Mouse (Mus musculus): ENCODE results near the gene Cep126. TPM values are rescaled to one million over a fixed set of nuclear protein-coding genes. Genes with fewer than 3 reads are reported as not detected.

Gene Cep126
- polyA plus RNA-seq, 1 experiment = 120 TPM

- H3K36me3 ChIP-seq (ENCODE audit: control insufficient read depth, insufficient read depth, low read length) = no peaks in the 10 kb centered on the region
- H3K27ac ChIP-seq (ENCODE audit: control insufficient read depth, insufficient read depth, low read depth, low read length) = no peak overlapping the region
- H3K27me3 ChIP-seq (ENCODE audit: control insufficient read depth, insufficient read depth, low read length) = no peaks in the 10 kb centered on the region
- no peaks in the 10 kb centered on the region for H3K4me1 ChIP-seq (ENCODE audit: control insufficient read depth, insufficient read depth, low read length)
- no peak for TF ChIP-seq POLR2A (IDR thresholded peaks at IDR 0.05; ENCODE audit: control insufficient read depth, low read depth, low read length)
- TF ChIP-seq CTCF (IDR thresholded peaks at IDR 0.05; ENCODE audit: control insufficient read depth, insufficient read depth, insufficient replicate concordance, low read depth, low read length) = no peak
- H3K4me3 ChIP-seq (ENCODE audit: control insufficient read depth, low read depth, low read length) = no peak overlapping the region
Measured at GRCm38 (mm10) chr9:8114516-8114915, 19.6 kb downstream of the Cep126 start.

GRCm38 (mm10) chr9:8103050-8103449 lies 31.0 kb downstream of the Cep126 start:
- H3K27ac ChIP-seq (ENCODE audit: control insufficient read depth, insufficient read depth, low read depth, low read length) = no peak overlapping the region
- no peaks in the 10 kb centered on the region for H3K27me3 ChIP-seq (ENCODE audit: control insufficient read depth, insufficient read depth, low read length)
- TF ChIP-seq CTCF (IDR thresholded peaks at IDR 0.05; ENCODE audit: control insufficient read depth, insufficient read depth, insufficient replicate concordance, low read depth, low read length) (no peak), POLR2A (IDR thresholded peaks at IDR 0.05; ENCODE audit: control insufficient read depth, low read depth, low read length) (no peak)
- no peaks in the 10 kb centered on the region for H3K36me3 ChIP-seq (ENCODE audit: control insufficient read depth, insufficient read depth, low read length)
- no peaks in the 10 kb centered on the region for H3K4me1 ChIP-seq (ENCODE audit: control insufficient read depth, insufficient read depth, low read length)
- H3K4me3 ChIP-seq (ENCODE audit: control insufficient read depth, low read depth, low read length) = no peak overlapping the region

GRCm38 (mm10) chr9:8100962-8101361 lies 33.1 kb downstream of the Cep126 start:
- H3K4me3 ChIP-seq (ENCODE audit: control insufficient read depth, low read depth, low read length) = no peak overlapping the region
- TF ChIP-seq CTCF (IDR thresholded peaks at IDR 0.05; ENCODE audit: control insufficient read depth, insufficient read depth, insufficient replicate concordance, low read depth, low read length) (no peak), POLR2A (IDR thresholded peaks at IDR 0.05; ENCODE audit: control insufficient read depth, low read depth, low read length) (no peak)
- H3K27ac ChIP-seq (ENCODE audit: control insufficient read depth, insufficient read depth, low read depth, low read length) = no peak overlapping the region
- no peaks in the 10 kb centered on the region for H3K27me3 ChIP-seq (ENCODE audit: control insufficient read depth, insufficient read depth, low read length)
- no peaks in the 10 kb centered on the region for H3K36me3 ChIP-seq (ENCODE audit: control insufficient read depth, insufficient read depth, low read length)
- no peaks in the 10 kb centered on the region for H3K4me1 ChIP-seq (ENCODE audit: control insufficient read depth, insufficient read depth, low read length)

- H3K4me3 ChIP-seq (ENCODE audit: control insufficient read depth, low read depth, low read length) = no peak overlapping the region
- H3K27ac ChIP-seq (ENCODE audit: control insufficient read depth, insufficient read depth, low read depth, low read length) = no peak overlapping the region
- H3K36me3 ChIP-seq (ENCODE audit: control insufficient read depth, insufficient read depth, low read length) = no peaks in the 10 kb centered on the region; the same call in 1 of the 2 replicates
- TF ChIP-seq POLR2A (IDR thresholded peaks at IDR 0.05; ENCODE audit: control insufficient read depth, low read depth, low read length) (no peak), CTCF (IDR thresholded peaks at IDR 0.05; ENCODE audit: control insufficient read depth, insufficient read depth, insufficient replicate concordance, low read depth, low read length) (no peak)
- no peaks in the 10 kb centered on the region for H3K27me3 ChIP-seq (ENCODE audit: control insufficient read depth, insufficient read depth, low read length)
- H3K4me1 ChIP-seq (ENCODE audit: control insufficient read depth, insufficient read depth, low read length) = no peaks in the 10 kb centered on the region
Measured at GRCm38 (mm10) chr9:8078882-8079281, 55.2 kb downstream of the Cep126 start.

GRCm38 (mm10) chr9:8074345-8074744 lies 59.7 kb downstream of the Cep126 start:
- no peak overlapping the region for H3K27ac ChIP-seq (ENCODE audit: control insufficient read depth, insufficient read depth, low read depth, low read length)
- TF ChIP-seq POLR2A (IDR thresholded peaks at IDR 0.05; ENCODE audit: control insufficient read depth, low read depth, low read length) (no peak), CTCF (IDR thresholded peaks at IDR 0.05; ENCODE audit: control insufficient read depth, insufficient read depth, insufficient replicate concordance, low read depth, low read length) (no peak)
- no peaks in the 10 kb centered on the region for H3K27me3 ChIP-seq (ENCODE audit: control insufficient read depth, insufficient read depth, low read length)
- no peak overlapping the region for H3K4me3 ChIP-seq (ENCODE audit: control insufficient read depth, low read depth, low read length)
- H3K4me1 ChIP-seq (ENCODE audit: control insufficient read depth, insufficient read depth, low read length) = no peaks in the 10 kb centered on the region
- no peaks in the 10 kb centered on the region; the same call in 1 of the 2 replicates for H3K36me3 ChIP-seq (ENCODE audit: control insufficient read depth, insufficient read depth, low read length)

GRCm38 (mm10) chr9:8073203-8073755 lies 60.8 kb downstream of the Cep126 start:
- no peaks in the 10 kb centered on the region for H3K27me3 ChIP-seq (ENCODE audit: control insufficient read depth, insufficient read depth, low read length)
- no peak for TF ChIP-seq POLR2A (IDR thresholded peaks at IDR 0.05; ENCODE audit: control insufficient read depth, low read depth, low read length)
- no peak for TF ChIP-seq CTCF (IDR thresholded peaks at IDR 0.05; ENCODE audit: control insufficient read depth, insufficient read depth, insufficient replicate concordance, low read depth, low read length)
- no peaks in the 10 kb centered on the region; the same call in 1 of the 2 replicates for H3K36me3 ChIP-seq (ENCODE audit: control insufficient read depth, insufficient read depth, low read length)
- H3K4me3 ChIP-seq (ENCODE audit: control insufficient read depth, low read depth, low read length) = no peak overlapping the region
- no peaks in the 10 kb centered on the region for H3K4me1 ChIP-seq (ENCODE audit: control insufficient read depth, insufficient read depth, low read length)
- no peak overlapping the region for H3K27ac ChIP-seq (ENCODE audit: control insufficient read depth, insufficient read depth, low read depth, low read length)

- Histone ChIP-seq H3K36me3 (ENCODE audit: control insufficient read depth, insufficient read depth, low read length) (no peaks in the 10 kb centered on the region), H3K4me3 (ENCODE audit: control insufficient read depth, low read depth, low read length) (no peak overlapping the region), H3K27ac (ENCODE audit: control insufficient read depth, insufficient read depth, low read depth, low read length) (no peak overlapping the region), H3K27me3 (ENCODE audit: control insufficient read depth, insufficient read depth, low read length) (no peaks in the 10 kb centered on the region), H3K4me1 (ENCODE audit: control insufficient read depth, insufficient read depth, low read length) (no peaks in the 10 kb centered on the region)
- TF ChIP-seq CTCF (IDR thresholded peaks at IDR 0.05; ENCODE audit: control insufficient read depth, insufficient read depth, insufficient replicate concordance, low read depth, low read length) (no peak), POLR2A (IDR thresholded peaks at IDR 0.05; ENCODE audit: control insufficient read depth, low read depth, low read length) (no peak)
Measured at GRCm38 (mm10) chr9:8059636-8060035, 74.5 kb downstream of the Cep126 start.
